Mouse (Mus musculus): Measurements from ENCODE around the gene 0610030E20Rik. TPM values are rescaled to one million over a fixed set of nuclear protein-coding genes. Genes with fewer than 3 reads are reported as not detected.

Gene 0610030E20Rik
- polyA plus RNA-seq, 1 experiment from 2014 or later: 30.0 TPM

GRCm38 (mm10) chr6:72323786-72324508 lies 23.2 kb upstream of the 0610030E20Rik start:
- no peaks in the 10 kb centered on the region for H3K9me3 ChIP-seq
- no peak overlapping the region for H3K9ac ChIP-seq
- H3K4me1 ChIP-seq: no peaks in the 10 kb centered on the region
- H3K36me3 ChIP-seq: peaks cover 88% of the 10 kb centered on the region
- no peak overlapping the region for H3K4me2 ChIP-seq (replicated peaks)
- WGBS: 91% methylated on average over 6 of the region's 6 CpGs
- H3K4me3 ChIP-seq: no peak overlapping the region
- no peaks in the 10 kb centered on the region for H3K27me3 ChIP-seq
- H3K27ac ChIP-seq: no peak overlapping the region
- no peak for ATAC-seq (ENCODE audit: insufficient number of reproducible peaks, insufficient read depth, low FRiP score, low TSS enrichment)

GRCm38 (mm10) chr6:72326274-72326673 lies 20.8 kb upstream of the 0610030E20Rik start:
- WGBS: 73% methylated on average over 6 of the region's 6 CpGs
- H3K9ac ChIP-seq: no peak overlapping the region
- no peaks in the 10 kb centered on the region for H3K27me3 ChIP-seq
- no peaks in the 10 kb centered on the region for H3K4me1 ChIP-seq
- no peak for ATAC-seq (ENCODE audit: insufficient number of reproducible peaks, insufficient read depth, low FRiP score, low TSS enrichment)
- H3K4me3 ChIP-seq: no peak overlapping the region
- H3K9me3 ChIP-seq: no peaks in the 10 kb centered on the region
- peaks cover 88% of the 10 kb centered on the region for H3K36me3 ChIP-seq
- H3K27ac ChIP-seq: no peak overlapping the region
- H3K4me2 ChIP-seq (replicated peaks): no peak overlapping the region

GRCm38 (mm10) chr6:72329019-72329418 lies 18.1 kb upstream of the 0610030E20Rik start:
- Histone ChIP-seq H3K36me3 (peaks cover 84% of the 10 kb centered on the region), H3K4me3 (no peak overlapping the region), H3K27me3 (no peaks in the 10 kb centered on the region), H3K9ac (no peak overlapping the region), H3K4me2 (replicated peaks) (no peak overlapping the region), H3K9me3 (no peaks in the 10 kb centered on the region), H3K4me1 (no peaks in the 10 kb centered on the region), H3K27ac (no peak overlapping the region)
- WGBS: 90% methylated on average over 5 of the region's 5 CpGs
- no peak for ATAC-seq (ENCODE audit: insufficient number of reproducible peaks, insufficient read depth, low FRiP score, low TSS enrichment)

- Histone ChIP-seq H3K27ac (no peak overlapping the region), H3K4me1 (no peaks in the 10 kb centered on the region), H3K9me3 (no peaks in the 10 kb centered on the region), H3K9ac (no peak overlapping the region), H3K4me3 (no peak overlapping the region), H3K36me3 (peaks cover 81% of the 10 kb centered on the region), H3K27me3 (no peaks in the 10 kb centered on the region), H3K4me2 (replicated peaks) (no peak overlapping the region)
- WGBS: 86% methylated on average over 4 of the region's 4 CpGs
- no peak for ATAC-seq (ENCODE audit: insufficient number of reproducible peaks, insufficient read depth, low FRiP score, low TSS enrichment)
These were observed 17.0 kb upstream of the 0610030E20Rik start for GRCm38 (mm10) chr6:72330133-72330532.

- Histone ChIP-seq H3K27me3 (no peaks in the 10 kb centered on the region), H3K36me3 (peaks cover 84% of the 10 kb centered on the region), H3K4me1 (no peaks in the 10 kb centered on the region), H3K4me2 (replicated peaks) (no peak overlapping the region), H3K9me3 (no peaks in the 10 kb centered on the region), H3K27ac (no peak overlapping the region), H3K9ac (no peak overlapping the region), H3K4me3 (no peak overlapping the region)
- WGBS: 68% methylated on average over 5 of the region's 5 CpGs
- no peak for ATAC-seq (ENCODE audit: insufficient number of reproducible peaks, insufficient read depth, low FRiP score, low TSS enrichment)
These were observed 14.0 kb upstream of the 0610030E20Rik start for GRCm38 (mm10) chr6:72333111-72333510.

- peaks cover 12% of the 10 kb centered on the region for H3K4me1 ChIP-seq
- H3K27me3 ChIP-seq: no peaks in the 10 kb centered on the region
- H3K4me2 ChIP-seq (replicated peaks): no peak overlapping the region
- WGBS: 49% methylated on average over 2 of the region's 2 CpGs
- no peak for ATAC-seq (ENCODE audit: insufficient number of reproducible peaks, insufficient read depth, low FRiP score, low TSS enrichment)
- no peak overlapping the region for H3K9ac ChIP-seq
- H3K27ac ChIP-seq: no peak overlapping the region
- peaks cover 41% of the 10 kb centered on the region for H3K36me3 ChIP-seq
- no peaks in the 10 kb centered on the region for H3K9me3 ChIP-seq
- no peak overlapping the region for H3K4me3 ChIP-seq
These were observed 6.6 kb upstream of the 0610030E20Rik start for GRCm38 (mm10) chr6:72340481-72340880.

GRCm38 (mm10) chr6:72344396-72345073 lies 2.6 kb upstream of the 0610030E20Rik start:
- peak overlapping the region; percentile 94 for H3K4me2 ChIP-seq (replicated peaks)
- WGBS: under 1% methylated on average over 42 of the region's 42 CpGs
- H3K27me3 ChIP-seq: no peaks in the 10 kb centered on the region
- H3K4me1 ChIP-seq: peaks cover 21% of the 10 kb centered on the region
- no peaks in the 10 kb centered on the region for H3K9me3 ChIP-seq
- H3K4me3 ChIP-seq: peak overlapping the region; percentile 89
- no peak overlapping the region for H3K27ac ChIP-seq
- peaks cover 13% of the 10 kb centered on the region for H3K36me3 ChIP-seq
- H3K9ac ChIP-seq: peak overlapping the region; percentile 91
- no peak for ATAC-seq (ENCODE audit: insufficient number of reproducible peaks, insufficient read depth, low FRiP score, low TSS enrichment)

GRCm38 (mm10) chr6:72345074-72345567 lies 2.0 kb upstream of the 0610030E20Rik start, which contains the start of gene Usp39:
Gene Usp39, minus strand, starts transcription at chr6:72345184.
- Histone ChIP-seq H3K9ac (peak within 1 kb of the TSS; percentile 91), H3K27me3 (no peaks in the 10 kb centered on the region), H3K4me1 (peaks cover 21% of the 10 kb centered on the region), H3K4me2 (replicated peaks) (peak within 1 kb of the TSS; percentile 94), H3K27ac (no peak within 1 kb of the TSS), H3K9me3 (no peaks in the 10 kb centered on the region), H3K4me3 (peak within 1 kb of the TSS; percentile 89), H3K36me3 (peaks cover 9% of the 10 kb centered on the region)
- WGBS: under 1% methylated on average over 30 of the region's 30 CpGs
- peak; percentile 54 for ATAC-seq (ENCODE audit: insufficient number of reproducible peaks, insufficient read depth, low FRiP score, low TSS enrichment)

- peak overlapping the region; percentile 94 for H3K4me2 ChIP-seq (replicated peaks)
- peak overlapping the region; percentile 91; the same call in 1 of the 2 replicates for H3K9ac ChIP-seq
- peaks cover 21% of the 10 kb centered on the region for H3K4me1 ChIP-seq
- peaks cover 13% of the 10 kb centered on the region for H3K36me3 ChIP-seq
- no peaks in the 10 kb centered on the region for H3K9me3 ChIP-seq
- no peak overlapping the region for H3K27ac ChIP-seq
- 52% methylated on average over 6 of the region's 6 CpGs for WGBS
- ATAC-seq (ENCODE audit: insufficient number of reproducible peaks, insufficient read depth, low FRiP score, low TSS enrichment): no peak
- H3K27me3 ChIP-seq: no peaks in the 10 kb centered on the region
- H3K4me3 ChIP-seq: peak overlapping the region; percentile 89
These were observed 1.5 kb upstream of the 0610030E20Rik start for GRCm38 (mm10) chr6:72345633-72346032.

- H3K4me1 ChIP-seq: peaks cover 21% of the 10 kb centered on the region
- WGBS: 77% methylated on average over 4 of the region's 4 CpGs
- H3K4me3 ChIP-seq: no peak overlapping the region
- no peak for ATAC-seq (ENCODE audit: insufficient number of reproducible peaks, insufficient read depth, low FRiP score, low TSS enrichment)
- H3K9ac ChIP-seq: no peak overlapping the region
- H3K36me3 ChIP-seq: peaks cover 16% of the 10 kb centered on the region
- no peaks in the 10 kb centered on the region for H3K9me3 ChIP-seq
- no peaks in the 10 kb centered on the region for H3K27me3 ChIP-seq
- no peak overlapping the region for H3K27ac ChIP-seq
- H3K4me2 ChIP-seq (replicated peaks): peak overlapping the region; percentile 78; the same call in 1 of the 2 replicates
These were observed 856 bp upstream of the 0610030E20Rik start for GRCm38 (mm10) chr6:72346261-72346660.

- Histone ChIP-seq H3K36me3 (peaks cover 16% of the 10 kb centered on the region), H3K4me1 (peaks cover 40% of the 10 kb centered on the region), H3K9ac (no peak overlapping the region), H3K4me3 (peak overlapping the region; percentile 68; the same call in 1 of the 2 replicates), H3K4me2 (replicated peaks) (peak overlapping the region; percentile 78), H3K27ac (no peak overlapping the region), H3K27me3 (no peaks in the 10 kb centered on the region), H3K9me3 (no peaks in the 10 kb centered on the region)
- no peak for ATAC-seq (ENCODE audit: insufficient number of reproducible peaks, insufficient read depth, low FRiP score, low TSS enrichment)
- 89% methylated on average over 10 of the region's 10 CpGs for WGBS
These were observed 1.3 kb downstream of the 0610030E20Rik start for GRCm38 (mm10) chr6:72348411-72348810.

GRCm38 (mm10) chr6:72350214-72350613 lies 3.1 kb downstream of the 0610030E20Rik start:
- Histone ChIP-seq H3K4me2 (replicated peaks) (no peak overlapping the region), H3K4me1 (peaks cover 39% of the 10 kb centered on the region), H3K9ac (no peak overlapping the region), H3K27ac (no peak overlapping the region), H3K4me3 (no peak overlapping the region), H3K9me3 (no peaks in the 10 kb centered on the region), H3K36me3 (peaks cover 16% of the 10 kb centered on the region), H3K27me3 (no peaks in the 10 kb centered on the region)
- no peak for ATAC-seq (ENCODE audit: insufficient number of reproducible peaks, insufficient read depth, low FRiP score, low TSS enrichment)
- WGBS: 94% methylated on average over 2 of the region's 2 CpGs

Data from embryonic facial prominence, embryonic 12.5 days (tissue).